Mouse (Mus musculus) left cerebral cortex, adult 2 months (tissue): ENCODE results near the gene Ell2. TPM values are rescaled to one million over a fixed set of nuclear protein-coding genes. Genes with fewer than 3 reads are reported as not detected.

Source experiments
- DNase-seq, 2 experiments: peaks; one replicate each; pipeline ENCODE4 v3.0.0; 2021 to 2022; ENCODE audit warnings: low spot score in 2 of 2, mixed read lengths in 1 of 2; ENCODE audit errors: extremely low spot score in 1 of 2
- H3K27ac ChIP-seq: fragments of 200-600 bp; 2 replicates; pipeline ENCODE4 v1.8.1; 2022
- H3K4me3 ChIP-seq: fragments of 200-600 bp; 2 replicates; pipeline ENCODE4 v1.8.1; 2022
- CTCF ChIP-seq: fragments of 200-600 bp; IDR thresholded peaks from 2 replicates; pipeline ENCODE4 v1.8.1; 2022; ENCODE audit warnings: antibody characterized with exemption, mild to moderate bottlenecking, moderate library complexity
- intact Hi-C: fragments of 180-260 bp; cut with DNase I; formaldehyde crosslinking; loops from one replicate; pipeline ENCODE4 v1.15.1; 2025
- total RNA-seq, 2 experiments: library from RNA; stranded (reverse); gene quantifications; 2 replicates each; pipeline ENCODE4 v1.2.3; 2021

Gene Ell2
- total RNA-seq, 2 experiments from 2014 or later: 44.2 to 45.7 TPM

- TF ChIP-seq CTCF: no peak
- H3K4me3 ChIP-seq: no peak overlapping the region
- H3K27ac ChIP-seq: no peak overlapping the region
- DNase-seq: peak in 1 of 2 experiments; percentile 4
- intact Hi-C loops: no loop called here
Measured at GRCm38 (mm10) chr13:75778156-75778555, 71.6 kb downstream of the Ell2 start.

- no peak for TF ChIP-seq CTCF
Measured at GRCm38 (mm10) chr13:75779169-75779568, 72.6 kb downstream of the Ell2 start.

DNA sequence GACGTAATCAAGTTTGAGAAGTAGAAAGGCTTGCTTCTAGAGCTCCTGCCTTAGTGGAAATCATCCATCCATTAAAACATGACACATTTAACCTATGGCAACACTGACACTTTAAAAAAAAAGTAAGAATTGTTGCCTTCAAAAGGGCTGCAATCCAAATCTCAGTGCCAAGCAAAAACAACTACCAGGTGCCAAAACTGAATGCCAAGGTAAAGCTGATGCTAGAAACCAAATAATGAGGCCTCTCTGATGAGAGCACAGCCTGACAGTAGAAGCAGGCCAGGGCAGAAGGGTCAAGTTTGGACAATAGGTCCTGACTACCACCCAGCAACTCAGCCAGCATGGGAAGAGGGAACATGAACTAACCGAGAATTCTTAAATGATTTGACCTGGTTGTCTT is 73.5 kb downstream of the Ell2 start:
- H3K4me3 ChIP-seq: no peak overlapping the region
- no peak for DNase-seq
- no peak overlapping the region for H3K27ac ChIP-seq
- TF ChIP-seq CTCF: no peak
- intact Hi-C loops: no loop called here

More at GRCm38 (mm10) chr13:75779169-75779568, 72.6 kb downstream of the Ell2 start:
- no peak for DNase-seq
- no peak overlapping the region for H3K27ac ChIP-seq
- H3K4me3 ChIP-seq: no peak overlapping the region
- intact Hi-C loops: no loop called here

DNA sequence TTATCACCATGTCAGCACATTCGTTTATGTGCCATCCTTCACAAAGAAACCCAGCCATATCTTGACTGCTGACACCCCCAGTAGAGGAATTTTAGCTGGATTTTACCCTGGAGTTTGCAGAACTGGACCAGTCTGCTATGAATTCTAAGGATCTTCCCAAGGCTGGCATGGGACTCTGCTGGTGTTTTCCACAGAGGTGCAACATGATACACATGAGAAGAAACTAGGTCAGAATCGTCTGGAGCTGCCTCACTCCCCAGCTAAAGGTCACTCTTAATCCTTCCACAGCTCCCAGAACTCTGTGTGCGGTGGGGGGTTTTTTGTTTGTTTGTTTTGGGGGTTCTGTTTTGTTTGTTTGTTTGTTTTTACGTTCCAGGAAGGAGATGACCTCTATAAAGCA is 79.2 kb downstream of the Ell2 start:
- DNase-seq: no peak
- intact Hi-C loops: no loop called here
- H3K4me3 ChIP-seq: no peak overlapping the region
- no peak for TF ChIP-seq CTCF
- no peak overlapping the region for H3K27ac ChIP-seq

DNA sequence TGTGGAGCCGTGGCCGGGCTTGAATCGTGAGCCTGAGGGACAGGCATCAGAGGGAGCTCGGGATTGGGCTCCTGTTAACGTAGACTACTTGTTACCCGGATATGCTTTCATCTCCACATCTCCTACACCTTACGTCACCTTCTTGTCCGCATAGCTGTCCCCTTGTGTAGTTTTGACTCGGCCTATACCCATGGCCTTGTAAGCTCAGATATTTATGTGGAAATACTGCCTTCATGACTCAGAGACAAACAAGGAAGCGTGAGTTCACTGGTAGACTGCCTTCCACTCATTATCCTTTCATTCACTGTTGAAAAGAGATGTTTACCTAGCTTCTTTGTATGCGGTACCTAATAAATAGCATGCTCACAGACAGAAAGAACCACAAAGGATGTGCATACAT is 79.7 kb downstream of the Ell2 start:
- TF ChIP-seq CTCF: no peak
- no peak for DNase-seq
- H3K4me3 ChIP-seq: no peak overlapping the region
- H3K27ac ChIP-seq: no peak overlapping the region
- intact Hi-C loops: no loop called here

GRCm38 (mm10) chr13:75787364-75787763 is 80.8 kb downstream of the Ell2 start:
- H3K4me3 ChIP-seq: no peak overlapping the region
- intact Hi-C loops: no loop called here
- no peak for DNase-seq
- no peak for TF ChIP-seq CTCF
- no peak overlapping the region for H3K27ac ChIP-seq

DNA sequence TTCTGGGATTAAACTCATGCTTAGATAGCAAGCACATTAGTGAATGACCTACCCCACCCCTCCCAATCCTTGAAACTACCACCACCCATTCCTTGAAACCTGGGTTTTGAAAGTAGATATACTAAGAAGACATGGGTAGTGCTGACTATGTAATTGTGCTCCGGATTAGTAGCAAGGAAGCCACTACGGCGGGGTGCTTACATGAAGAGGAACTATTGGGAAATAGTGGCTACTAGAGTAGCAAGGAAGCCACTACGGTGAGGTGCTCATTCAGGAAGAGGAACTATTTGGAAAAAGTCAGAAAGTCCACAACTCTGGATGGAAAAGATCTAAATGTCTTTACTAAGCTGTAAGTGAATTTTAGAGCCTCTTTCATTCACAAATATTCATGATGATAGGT is 81.6 kb downstream of the Ell2 start:
- DNase-seq: no peak
- intact Hi-C loops: no loop called here
- TF ChIP-seq CTCF: no peak
- Histone ChIP-seq H3K27ac (no peak overlapping the region), H3K4me3 (no peak overlapping the region)

GRCm38 (mm10) chr13:75789061-75789834 is 82.7 kb downstream of the Ell2 start:
- TF ChIP-seq CTCF: no peak
- H3K27ac ChIP-seq: no peak overlapping the region
- intact Hi-C loops: no loop called here
- no peak for DNase-seq
- H3K4me3 ChIP-seq: no peak overlapping the region

GRCm38 (mm10) chr13:75790550-75791205 is 84.1 kb downstream of the Ell2 start:
- Histone ChIP-seq H3K4me3 (no peak overlapping the region), H3K27ac (no peak overlapping the region)
- intact Hi-C loops: loop anchor here (10.0 kb wide), 1 partner anchor 234 kb away; no protein-coding TSS in a partner anchor
- TF ChIP-seq CTCF: no peak
- DNase-seq: no peak

- TF ChIP-seq CTCF: no peak
- no peak for DNase-seq
- intact Hi-C loops: loop anchor here (10.0 kb wide), 1 partner anchor 231 kb away; no protein-coding TSS in a partner anchor
Measured at GRCm38 (mm10) chr13:75793863-75794629, 87.5 kb downstream of the Ell2 start.

DNA sequence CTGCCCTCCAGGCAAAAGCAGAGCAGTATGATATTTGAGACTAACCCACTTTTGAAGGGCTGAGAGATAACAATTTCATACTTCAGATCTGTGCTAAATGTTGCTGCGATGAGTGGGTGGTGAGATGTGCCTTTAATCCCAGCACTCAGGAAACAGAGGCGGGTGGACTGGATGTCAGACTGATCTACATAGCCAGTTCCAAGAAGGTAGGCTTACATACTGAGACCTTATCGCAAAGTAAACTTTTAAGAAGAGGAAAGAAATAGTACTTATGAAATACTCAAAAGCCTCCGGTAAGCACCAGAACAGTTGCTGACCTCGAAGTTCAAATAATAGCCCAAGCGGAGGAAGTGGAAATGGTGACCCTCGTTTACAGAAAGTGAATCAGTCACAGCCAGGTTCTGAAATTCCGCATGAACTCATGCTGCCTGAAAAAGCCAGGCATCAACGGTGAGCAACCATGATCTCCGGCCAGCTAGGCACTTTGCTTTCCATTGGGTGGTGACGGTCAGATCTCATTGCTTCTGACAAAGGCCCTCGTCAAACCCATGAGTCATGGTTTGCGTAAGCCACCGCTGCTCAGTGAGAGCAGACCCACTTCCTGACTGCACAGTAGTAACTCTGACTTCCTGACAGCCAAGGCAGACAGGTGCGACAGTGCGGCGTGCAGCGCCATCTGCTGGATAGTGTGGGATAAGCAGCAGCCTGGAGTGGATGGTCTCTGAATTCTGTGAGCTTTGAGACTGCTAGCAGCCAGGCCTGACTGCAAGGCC is 91.0 kb downstream of the Ell2 start:
- peak; percentile 90 to 96 for DNase-seq
- H3K27ac ChIP-seq: peak overlapping the region; percentile 74
- intact Hi-C loops: loop anchor here (1.0 to 10.0 kb wide), 6 partner anchors 80 to 1160 kb away; partner anchors contain the start of gene Erap1
- peak; percentile 100 for TF ChIP-seq CTCF
- peak overlapping the region; percentile 19 for H3K4me3 ChIP-seq

More at GRCm38 (mm10) chr13:75793863-75794629, 87.5 kb downstream of the Ell2 start:
- H3K27ac ChIP-seq: no peak overlapping the region
- no peak overlapping the region for H3K4me3 ChIP-seq
